ENCODE assay signal across 8 mouse cellular contexts in the genomic region with DNA sequence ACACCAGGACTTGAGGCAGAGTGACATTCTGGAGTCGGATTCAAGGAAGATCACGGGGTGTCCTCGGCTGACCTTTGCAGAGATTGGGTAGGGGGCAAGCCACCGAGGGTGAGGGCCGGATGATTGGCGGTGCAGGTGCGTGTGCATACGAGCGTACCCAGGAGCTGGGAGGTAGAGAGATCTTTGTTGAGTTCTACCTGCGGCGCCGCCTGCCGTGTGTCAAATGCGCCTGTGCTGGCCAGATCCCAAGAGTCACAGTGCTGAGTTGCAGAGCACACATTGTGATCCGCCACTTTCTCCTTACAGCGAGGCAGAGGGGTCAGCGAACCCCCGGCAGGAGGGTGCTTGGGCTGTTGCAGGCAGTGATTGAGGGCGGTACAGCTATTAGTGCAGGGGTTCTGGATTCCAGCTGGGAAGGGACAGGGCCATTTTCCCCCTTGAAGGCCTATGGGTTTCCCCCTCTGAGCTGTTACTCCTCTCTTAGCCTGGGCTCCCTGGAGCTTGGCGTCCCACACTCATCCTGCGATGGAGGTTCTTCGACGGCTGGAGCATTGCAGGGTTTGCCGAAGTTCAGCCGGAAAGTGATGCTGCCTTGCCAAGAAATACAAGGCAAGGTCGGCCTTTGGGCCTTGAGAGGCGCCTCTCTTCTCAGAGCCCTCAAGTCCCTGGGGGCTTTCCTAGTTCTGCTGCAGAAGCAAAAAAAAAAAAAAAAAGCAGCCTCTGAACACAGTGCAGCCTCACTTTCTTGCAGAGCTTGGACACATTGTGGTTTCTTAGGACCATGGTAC. TPM values are rescaled to one million over a fixed set of nuclear protein-coding genes. Genes with fewer than 3 reads are reported as not detected.
DNase-seq lines count a peak whose midpoint lies in the region; ATAC-seq lines count a peak whose summit lies in the region.

No protein-coding gene starts in this region.

- DNase-seq in layer of hippocampus, postnatal 10 days (ENCODE audit: low spot score in 2 of 2), result peak; percentile 22 to 40
- no peak for DNase-seq in layer of hippocampus, adult 18-20 months (ENCODE audit: low spot score in 2 of 2)
- DNase-seq in intestine, embryonic 14.5 days (ENCODE audit: low spot score), result no peak
- DNase-seq in liver, embryonic 13.5 days, result no peak
- DNase-seq in Muller cell, postnatal 12 days (ENCODE audit: inconsistent ontology term), result no peak

- 10% methylated on average over 27 of the region's 27 CpGs for WGBS in forebrain, embryonic 16.5 days
- 6% methylated on average over 27 of the region's 27 CpGs for WGBS in intestine, embryonic 14.5 days
- WGBS in liver, embryonic 13.5 days (ENCODE audit: insufficient replicate concordance), result 14% methylated on average over 27 of the region's 27 CpGs
- 4% methylated on average over 27 of the region's 27 CpGs for WGBS in neural tube, embryonic 13.5 days

- H3K4me2 ChIP-seq in forebrain, embryonic 16.5 days (ENCODE audit: low read length), result peak overlapping the region; percentile 96
- H3K4me2 ChIP-seq in intestine, embryonic 14.5 days (ENCODE audit: low read length), result peak overlapping the region; percentile 84
- peak overlapping the region; percentile 78 for H3K4me2 ChIP-seq in liver, embryonic 13.5 days
- H3K4me2 ChIP-seq in neural tube, embryonic 13.5 days, result peak overlapping the region; percentile 89

- no peaks in the 10 kb centered on the region for H3K27me3 ChIP-seq in forebrain, embryonic 16.5 days (replicated peaks; ENCODE audit: control insufficient read depth, insufficient read depth, low read length)
- H3K27me3 ChIP-seq in intestine, embryonic 14.5 days (replicated peaks; ENCODE audit: control insufficient read depth, insufficient read depth, low read length), result no peaks in the 10 kb centered on the region
- peaks cover 12% of the 10 kb centered on the region; the same call in 1 of the 2 replicates for H3K27me3 ChIP-seq in liver, embryonic 13.5 days
- H3K27me3 ChIP-seq in neural tube, embryonic 13.5 days, result no peaks in the 10 kb centered on the region

- H3K9me3 ChIP-seq in forebrain, embryonic 16.5 days (ENCODE audit: control insufficient read depth, low read length), result peaks cover 2% of the 10 kb centered on the region
- H3K9me3 ChIP-seq in intestine, embryonic 14.5 days (ENCODE audit: control insufficient read depth, low read length), result no peaks in the 10 kb centered on the region
- H3K9me3 ChIP-seq in liver, embryonic 13.5 days (replicated peaks), result no peaks in the 10 kb centered on the region
- peaks cover 4% of the 10 kb centered on the region; the same call in 1 of the 2 replicates for H3K9me3 ChIP-seq in neural tube, embryonic 13.5 days

- no peaks in the 10 kb centered on the region for H3K36me3 ChIP-seq in forebrain, embryonic 16.5 days (ENCODE audit: control insufficient read depth, insufficient read depth)
- H3K36me3 ChIP-seq in intestine, embryonic 14.5 days (ENCODE audit: control insufficient read depth, insufficient read depth, low read length), result no peaks in the 10 kb centered on the region
- no peaks in the 10 kb centered on the region for H3K36me3 ChIP-seq in liver, embryonic 13.5 days
- H3K36me3 ChIP-seq in neural tube, embryonic 13.5 days, result no peaks in the 10 kb centered on the region

- peak overlapping the region; percentile 77 for H3K4me3 ChIP-seq in brown adipose tissue, adult 24 weeks (ENCODE audit: insufficient read depth, low read depth, low read length)
- peak overlapping the region; percentile 71 for H3K4me3 ChIP-seq in forebrain, embryonic 16.5 days (replicated peaks; ENCODE audit: low read length)
- peak overlapping the region; percentile 75 for H3K4me3 ChIP-seq in intestine, embryonic 14.5 days (ENCODE audit: low read depth, low read length)
- H3K4me3 ChIP-seq in liver, embryonic 13.5 days (replicated peaks), result peak overlapping the region; percentile 63
- peak overlapping the region; percentile 75 for H3K4me3 ChIP-seq in neural tube, embryonic 13.5 days

- peak; percentile 59 for ATAC-seq in forebrain, embryonic 16.5 days
- ATAC-seq in intestine, embryonic 14.5 days (replicated peaks; ENCODE audit: low FRiP score, low TSS enrichment, low read depth), result peak; percentile 51
- peak; percentile 30 for ATAC-seq in liver, embryonic 13.5 days (ENCODE audit: low read depth)
- peak; percentile 74 for ATAC-seq in neural tube, embryonic 13.5 days (ENCODE audit: low read depth)

- peak overlapping the region; percentile 63 for H3K9ac ChIP-seq in forebrain, embryonic 16.5 days (replicated peaks; ENCODE audit: low read depth, low read length)
- H3K9ac ChIP-seq in intestine, embryonic 14.5 days (ENCODE audit: low read length), result peak overlapping the region; percentile 66
- peak overlapping the region; percentile 49; the same call in 1 of the 2 replicates for H3K9ac ChIP-seq in liver, embryonic 13.5 days
- peak overlapping the region; percentile 82 for H3K9ac ChIP-seq in neural tube, embryonic 13.5 days

- peaks cover 4% of the 10 kb centered on the region; the same call in 1 of the 2 replicates for H3K4me1 ChIP-seq in brown adipose tissue, adult 24 weeks (ENCODE audit: control insufficient read depth, insufficient read depth, insufficient read length, low read length)
- H3K4me1 ChIP-seq in forebrain, embryonic 16.5 days (replicated peaks; ENCODE audit: control insufficient read depth, insufficient read depth, low read length), result peaks cover 17% of the 10 kb centered on the region
- H3K4me1 ChIP-seq in intestine, embryonic 14.5 days (replicated peaks; ENCODE audit: control insufficient read depth, insufficient read depth, low read length), result peaks cover 23% of the 10 kb centered on the region
- 0 out of 2 replicates have a peak, but pooled peaks cover 5% of the 10 kb centered on the region for H3K4me1 ChIP-seq in liver, embryonic 13.5 days (replicated peaks)
- peaks cover 44% of the 10 kb centered on the region for H3K4me1 ChIP-seq in neural tube, embryonic 13.5 days (replicated peaks)

- no peak overlapping the region for H3K27ac ChIP-seq in brown adipose tissue, adult 24 weeks (replicated peaks; ENCODE audit: low read depth, low read length)
- H3K27ac ChIP-seq in forebrain, embryonic 16.5 days (ENCODE audit: low read length), result peak overlapping the region; percentile 2; the same call in 1 of the 2 replicates
- peak overlapping the region; percentile 80 for H3K27ac ChIP-seq in intestine, embryonic 14.5 days (ENCODE audit: low read depth)
- H3K27ac ChIP-seq in liver, embryonic 13.5 days, result no peak overlapping the region; the same call in 1 of the 2 replicates
- H3K27ac ChIP-seq in neural tube, embryonic 13.5 days (replicated peaks), result peak overlapping the region; percentile 78

RNA-seq across cellular contexts. Expression of a gene that starts 0.9 kb away (rescaled TPM):
- total RNA-seq in layer of hippocampus, postnatal 10 days (2021), result 10 to 100 TPM; 18.4 to 23.2 TPM
- 10 to 100 TPM; 36.5 to 41.0 TPM for total RNA-seq in layer of hippocampus, adult 18-20 months (2021)
- polyA plus RNA-seq in brown adipose tissue, adult 24 weeks (2012; ENCODE audit: insufficient read depth, insufficient read length, missing spikeins), result 12.3 and 18.0 TPM in 2 replicates
- 9.9 and 10.7 TPM in 2 replicates for polyA plus RNA-seq in forebrain, embryonic 16.5 days (2015; fragmentation: Nextera tagmentation; extraction: Ambion mirVana)
- 25.0 and 31.1 TPM in 2 replicates for polyA plus RNA-seq in intestine, embryonic 14.5 days (2014; fragmentation: Nextera tagmentation; extraction: Ambion mirVana)
- 1.7 and 2.6 TPM in 2 replicates for polyA plus RNA-seq in liver, embryonic 13.5 days (2015; fragmentation: Nextera tagmentation; extraction: Ambion mirVana)
- 17.2 and 18.2 TPM in 2 replicates for polyA plus RNA-seq in neural tube, embryonic 13.5 days (2015; fragmentation: Nextera tagmentation; extraction: Ambion mirVana)

Comparison
In these comparisons a context has a peak if more than half of its experiments do, and no peak if none do; other contexts are left out.
1. DNase-seq: peak in layer of hippocampus, postnatal 10 days (2 of 2); none in layer of hippocampus, adult 18-20 months (0 of 2), intestine, embryonic 14.5 days (single experiment), liver, embryonic 13.5 days (single experiment) and Muller cell, postnatal 12 days (single experiment).
2. H3K27ac ChIP-seq: peak in forebrain, embryonic 16.5 days (single experiment), intestine, embryonic 14.5 days (single experiment) and neural tube, embryonic 13.5 days (single experiment); none in brown adipose tissue, adult 24 weeks (single experiment) and liver, embryonic 13.5 days (single experiment).
3. Peak in every context shown above with its lines, with median percentiles within 50 percentile points of each other: H3K4me3 ChIP-seq, ATAC-seq, H3K4me2 ChIP-seq and H3K9ac ChIP-seq.